Mouse (Mus musculus): ENCODE results near the gene Ncstn. TPM values are rescaled to one million over a fixed set of nuclear protein-coding genes. Genes with fewer than 3 reads are reported as not detected.

The Ncstn gene
- polyA plus RNA-seq (2015; fragmentation: Nextera tagmentation; extraction: Ambion mirVana): 103 and 106 TPM in 2 replicates

DNA sequence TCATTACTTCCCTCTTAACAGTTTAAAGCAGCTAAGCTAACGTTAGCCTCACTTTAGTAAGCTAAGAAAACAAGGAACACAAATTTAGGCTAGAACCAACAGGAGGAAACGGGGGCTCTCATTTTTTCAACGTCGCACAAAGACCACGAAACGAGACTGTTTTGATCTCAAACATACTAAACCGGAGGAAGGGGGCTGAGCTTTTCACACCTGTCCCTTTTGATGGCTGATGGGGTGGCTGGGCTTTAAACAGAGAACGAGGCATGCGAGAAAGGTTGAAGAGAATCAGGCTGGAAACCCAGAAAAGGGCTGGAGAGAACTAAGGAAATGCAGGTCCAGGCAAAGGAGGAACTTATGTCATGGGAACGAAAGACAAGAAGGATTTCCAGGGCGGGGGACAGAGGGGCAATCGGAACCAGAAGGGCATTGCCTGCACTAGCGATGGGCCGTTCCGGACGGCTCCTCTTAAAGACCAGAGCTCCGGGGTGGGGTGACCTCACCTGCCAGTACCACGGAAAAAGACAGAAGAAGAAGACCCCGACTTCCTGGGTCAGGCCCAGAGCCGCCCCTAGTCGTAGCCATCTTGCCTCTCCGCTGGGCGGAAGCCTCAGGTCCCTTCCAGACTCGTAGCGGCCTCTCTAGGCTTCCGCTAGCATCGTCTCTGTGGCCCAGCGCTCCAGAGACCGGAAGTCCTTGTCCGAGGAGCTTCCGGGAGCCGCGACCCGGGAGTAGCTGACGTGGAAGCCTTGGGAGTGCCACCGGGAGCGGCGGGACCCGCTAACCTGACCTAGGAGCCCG, at the start of gene Ncstn, which contains the start of gene Copa:
TSS of gene Ncstn (minus strand) at position 695 of the 798 bp plus-strand sequence.
TSS of gene Copa (plus strand) at position 429 of the 798 bp plus-strand sequence.
- ATAC-seq (ENCODE audit: insufficient number of reproducible peaks, insufficient read depth, low FRiP score, low TSS enrichment, low read depth): peak; percentile 98
- peak within 1 kb of the TSS; percentile 90 for H3K9ac ChIP-seq
- H3K27ac ChIP-seq: peak within 1 kb of the TSS; percentile 85
- WGBS: under 1% methylated on average over 40 of the region's 40 CpGs
- peaks cover 26% of the 10 kb centered on the region for H3K36me3 ChIP-seq
- H3K4me2 ChIP-seq: peak within 1 kb of the TSS; percentile 66
- H3K4me1 ChIP-seq: peaks cover 20% of the 10 kb centered on the region
- no peaks in the 10 kb centered on the region for H3K9me3 ChIP-seq
- H3K4me3 ChIP-seq: peak within 1 kb of the TSS; percentile 90
- H3K27me3 ChIP-seq: no peaks in the 10 kb centered on the region

- WGBS: 71% methylated on average over 7 of the region's 7 CpGs
- Histone ChIP-seq H3K4me2 (no peak overlapping the region), H3K9me3 (no peaks in the 10 kb centered on the region)
Measured at GRCm38 (mm10) chr1:172132319-172132718, 49.7 kb upstream of the Ncstn start.

GRCm38 (mm10) chr1:172129780-172130179, 47.2 kb upstream of the Ncstn start:
- 91% methylated on average over 5 of the region's 5 CpGs for WGBS
- Histone ChIP-seq H3K9ac (no peak overlapping the region), H3K4me3 (no peak overlapping the region), H3K4me2 (no peak overlapping the region), H3K4me1 (peaks cover 8% of the 10 kb centered on the region), H3K9me3 (no peaks in the 10 kb centered on the region), H3K27me3 (no peaks in the 10 kb centered on the region), H3K27ac (no peak overlapping the region), H3K36me3 (peaks cover 61% of the 10 kb centered on the region)
- ATAC-seq (ENCODE audit: insufficient number of reproducible peaks, insufficient read depth, low FRiP score, low TSS enrichment, low read depth): no peak

More at GRCm38 (mm10) chr1:172132319-172132718, 49.7 kb upstream of the Ncstn start:
- Histone ChIP-seq H3K9ac (no peak overlapping the region), H3K27ac (no peak overlapping the region), H3K4me3 (no peak overlapping the region), H3K27me3 (no peaks in the 10 kb centered on the region), H3K36me3 (peaks cover 76% of the 10 kb centered on the region), H3K4me1 (peaks cover 7% of the 10 kb centered on the region)
- ATAC-seq (ENCODE audit: insufficient number of reproducible peaks, insufficient read depth, low FRiP score, low TSS enrichment, low read depth): 0 out of 2 replicates have a peak, but pooled peaks have one; percentile 10

DNA sequence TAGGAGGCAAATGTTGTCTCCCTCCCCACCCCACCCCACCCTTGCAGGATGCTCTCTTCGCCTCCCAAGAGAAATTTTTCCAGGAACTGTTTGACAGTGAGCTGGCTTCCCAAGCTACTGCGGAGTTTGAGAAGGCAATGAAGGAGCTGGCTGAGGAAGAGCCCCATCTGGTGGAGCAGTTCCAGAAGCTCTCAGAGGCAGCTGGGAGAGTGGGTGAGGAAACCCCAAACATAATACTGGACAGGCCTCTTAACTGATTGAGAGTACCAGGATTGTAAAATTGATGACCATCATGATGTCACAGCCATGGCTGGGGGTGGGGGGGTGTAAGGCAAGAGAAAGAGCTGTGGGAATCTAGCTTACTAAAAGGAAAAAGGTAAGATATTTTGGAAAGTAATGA, 46.5 kb upstream of the Ncstn start:
- no peak overlapping the region for H3K4me3 ChIP-seq
- no peak overlapping the region for H3K9ac ChIP-seq
- no peak overlapping the region for H3K4me2 ChIP-seq
- ATAC-seq (ENCODE audit: insufficient number of reproducible peaks, insufficient read depth, low FRiP score, low TSS enrichment, low read depth): no peak
- H3K27ac ChIP-seq: no peak overlapping the region
- H3K27me3 ChIP-seq: no peaks in the 10 kb centered on the region
- 74% methylated on average over 2 of the region's 2 CpGs for WGBS
- H3K9me3 ChIP-seq: no peaks in the 10 kb centered on the region
- H3K36me3 ChIP-seq: peaks cover 54% of the 10 kb centered on the region
- H3K4me1 ChIP-seq: peaks cover 8% of the 10 kb centered on the region

GRCm38 (mm10) chr1:172128563-172128962, 46.0 kb upstream of the Ncstn start:
- no peaks in the 10 kb centered on the region for H3K9me3 ChIP-seq
- H3K4me1 ChIP-seq: peaks cover 8% of the 10 kb centered on the region
- 92% methylated on average over 15 of the region's 15 CpGs for WGBS
- H3K27me3 ChIP-seq: no peaks in the 10 kb centered on the region
- no peak for ATAC-seq (ENCODE audit: insufficient number of reproducible peaks, insufficient read depth, low FRiP score, low TSS enrichment, low read depth)
- no peak overlapping the region for H3K27ac ChIP-seq
- no peak overlapping the region for H3K4me3 ChIP-seq
- H3K9ac ChIP-seq: no peak overlapping the region
- peaks cover 51% of the 10 kb centered on the region for H3K36me3 ChIP-seq
- H3K4me2 ChIP-seq: no peak overlapping the region

- no peak for ATAC-seq (ENCODE audit: insufficient number of reproducible peaks, insufficient read depth, low FRiP score, low TSS enrichment, low read depth)
- peaks cover 53% of the 10 kb centered on the region for H3K36me3 ChIP-seq
- H3K27ac ChIP-seq: no peak overlapping the region
Measured at GRCm38 (mm10) chr1:172127487-172127886, 44.9 kb upstream of the Ncstn start.

GRCm38 (mm10) chr1:172126376-172127347, 44.1 kb upstream of the Ncstn start, which contains the start of gene Pex19:
TSS of gene Pex19 (plus strand) at chr1:172126755.
- peak within 1 kb of the TSS; percentile 76 for H3K4me2 ChIP-seq
- peaks cover 8% of the 10 kb centered on the region for H3K4me1 ChIP-seq
- H3K9ac ChIP-seq: peak within 1 kb of the TSS; percentile 90
- peak within 1 kb of the TSS; percentile 87 for H3K4me3 ChIP-seq
- ATAC-seq (ENCODE audit: insufficient number of reproducible peaks, insufficient read depth, low FRiP score, low TSS enrichment, low read depth): peak; percentile 95
- H3K27ac ChIP-seq: peak within 1 kb of the TSS; percentile 69; the same call in 1 of the 2 replicates
- peaks cover 53% of the 10 kb centered on the region for H3K36me3 ChIP-seq
- H3K9me3 ChIP-seq: no peaks in the 10 kb centered on the region
- no peaks in the 10 kb centered on the region for H3K27me3 ChIP-seq
- under 1% methylated on average over 42 of the region's 42 CpGs for WGBS

More at GRCm38 (mm10) chr1:172127487-172127886, 44.9 kb upstream of the Ncstn start:
- peak overlapping the region; percentile 87 for H3K4me3 ChIP-seq
- no peaks in the 10 kb centered on the region for H3K27me3 ChIP-seq
- H3K9me3 ChIP-seq: no peaks in the 10 kb centered on the region
- peak overlapping the region; percentile 76 for H3K4me2 ChIP-seq
- H3K4me1 ChIP-seq: peaks cover 8% of the 10 kb centered on the region
- H3K9ac ChIP-seq: peak overlapping the region; percentile 90
- 35% methylated on average over 5 of the region's 5 CpGs for WGBS

GRCm38 (mm10) chr1:172124572-172124971, 42.0 kb upstream of the Ncstn start:
- H3K27me3 ChIP-seq: no peaks in the 10 kb centered on the region
- no peaks in the 10 kb centered on the region for H3K9me3 ChIP-seq
- H3K9ac ChIP-seq: no peak overlapping the region
- H3K27ac ChIP-seq: no peak overlapping the region
- H3K36me3 ChIP-seq: peaks cover 53% of the 10 kb centered on the region
- no peak overlapping the region for H3K4me3 ChIP-seq
- H3K4me1 ChIP-seq: peaks cover 8% of the 10 kb centered on the region
- 79% methylated on average over 6 of the region's 6 CpGs for WGBS
- no peak overlapping the region for H3K4me2 ChIP-seq
- no peak for ATAC-seq (ENCODE audit: insufficient number of reproducible peaks, insufficient read depth, low FRiP score, low TSS enrichment, low read depth)

DNA sequence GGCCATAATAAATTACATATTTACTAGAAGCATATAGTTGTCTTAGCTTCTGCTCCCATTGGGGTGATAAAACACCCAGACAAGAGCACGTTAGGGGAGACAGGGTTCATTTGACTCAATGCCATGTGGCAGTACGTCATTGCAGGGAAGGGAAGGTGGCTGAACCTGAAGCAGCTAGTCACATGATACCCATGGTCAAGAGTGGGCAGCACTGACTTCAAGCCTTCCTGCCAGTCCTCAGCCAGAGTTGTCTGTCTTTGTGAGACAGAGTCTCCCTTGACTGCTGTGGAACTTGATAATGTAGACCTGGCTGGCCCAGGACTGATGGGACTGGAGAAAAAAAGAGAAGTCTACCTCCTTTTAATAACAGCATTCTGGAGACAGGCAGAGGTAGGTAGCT, 40.1 kb upstream of the Ncstn start:
- Histone ChIP-seq H3K36me3 (peaks cover 61% of the 10 kb centered on the region), H3K4me3 (no peak overlapping the region), H3K9me3 (no peaks in the 10 kb centered on the region), H3K27me3 (no peaks in the 10 kb centered on the region), H3K27ac (no peak overlapping the region), H3K4me1 (peaks cover 4% of the 10 kb centered on the region), H3K4me2 (no peak overlapping the region), H3K9ac (no peak overlapping the region)
- WGBS: 77% methylated on average over 2 of the region's 2 CpGs
- ATAC-seq (ENCODE audit: insufficient number of reproducible peaks, insufficient read depth, low FRiP score, low TSS enrichment, low read depth): no peak

DNA sequence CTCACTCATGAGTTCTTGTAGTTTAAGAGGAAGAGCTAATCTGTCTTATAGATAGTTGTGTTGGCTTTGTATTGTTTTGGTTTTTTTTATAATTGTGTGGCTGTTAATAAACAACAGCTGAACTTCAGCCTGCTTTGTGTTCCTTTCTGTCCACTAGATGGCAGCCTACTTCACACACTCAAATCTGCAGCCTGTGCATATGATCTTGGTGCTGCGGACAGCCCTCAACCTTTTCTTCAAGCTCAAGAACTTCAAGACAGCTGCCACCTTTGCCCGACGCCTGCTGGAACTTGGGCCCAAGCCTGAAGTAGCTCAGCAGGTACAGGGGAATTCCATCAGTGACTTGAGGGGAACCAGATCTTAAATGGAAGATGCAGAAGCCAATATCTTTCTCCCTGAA, 37.1 kb upstream of the Ncstn start:
- Histone ChIP-seq H3K27me3 (no peaks in the 10 kb centered on the region), H3K36me3 (peaks cover 90% of the 10 kb centered on the region), H3K9ac (no peak overlapping the region), H3K4me2 (no peak overlapping the region), H3K4me3 (no peak overlapping the region), H3K27ac (no peak overlapping the region), H3K9me3 (no peaks in the 10 kb centered on the region), H3K4me1 (no peaks in the 10 kb centered on the region)
- ATAC-seq (ENCODE audit: insufficient number of reproducible peaks, insufficient read depth, low FRiP score, low TSS enrichment, low read depth): no peak
- WGBS: 52% methylated on average over 3 of the region's 3 CpGs

DNA sequence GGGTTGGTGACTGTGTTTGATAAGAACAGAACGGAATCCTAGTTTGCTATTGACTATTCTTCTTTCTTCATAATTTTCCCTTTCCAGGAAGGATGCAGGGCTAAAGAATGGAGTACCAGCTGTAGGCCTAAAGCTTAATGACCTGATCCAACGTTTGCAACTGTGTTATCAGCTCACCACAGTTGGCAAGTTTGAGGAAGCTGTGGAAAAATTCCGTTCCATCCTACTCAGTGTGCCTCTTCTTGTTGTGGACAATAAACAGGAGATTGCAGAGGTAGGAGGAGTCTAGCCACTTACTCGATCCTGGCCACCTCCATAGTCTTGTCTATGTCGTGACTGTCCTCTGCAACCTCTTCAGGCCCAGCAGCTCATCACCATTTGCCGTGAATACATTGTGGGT, 36.5 kb upstream of the Ncstn start:
- Histone ChIP-seq H3K4me1 (no peaks in the 10 kb centered on the region), H3K4me2 (no peak overlapping the region), H3K9me3 (no peaks in the 10 kb centered on the region), H3K27ac (no peak overlapping the region), H3K9ac (no peak overlapping the region), H3K36me3 (peaks cover 97% of the 10 kb centered on the region), H3K4me3 (no peak overlapping the region), H3K27me3 (no peaks in the 10 kb centered on the region)
- no peak for ATAC-seq (ENCODE audit: insufficient number of reproducible peaks, insufficient read depth, low FRiP score, low TSS enrichment, low read depth)
- WGBS: 83% methylated on average over 6 of the region's 6 CpGs
